Mouse (Mus musculus) neural tube, embryonic 10.5 days (tissue): Measurements from ENCODE around the gene Gm45337.
A peak's percentile ranks its signal among the peaks of the same experiment; 100 is the strongest.
"Not testable (repeated sequence)": the region's sequence is repeated elsewhere in the genome, so short reads cannot be mapped to it uniquely, and the experiment has no call there.

ENCODE experiments used
- DNase-seq: peaks from one replicate; pipeline ENCODE4 v3.0.0-alpha.2; 2017; ENCODE audit warnings: low spot score; ENCODE audit errors: extremely low spot score

Gm45337 gene

GRCm38 (mm10) chr7:142144507-142144906 lies at the start of gene Gm45337:
Gene Gm45337 (minus strand): TSS chr7:142144607.
- no peak for DNase-seq

DNA sequence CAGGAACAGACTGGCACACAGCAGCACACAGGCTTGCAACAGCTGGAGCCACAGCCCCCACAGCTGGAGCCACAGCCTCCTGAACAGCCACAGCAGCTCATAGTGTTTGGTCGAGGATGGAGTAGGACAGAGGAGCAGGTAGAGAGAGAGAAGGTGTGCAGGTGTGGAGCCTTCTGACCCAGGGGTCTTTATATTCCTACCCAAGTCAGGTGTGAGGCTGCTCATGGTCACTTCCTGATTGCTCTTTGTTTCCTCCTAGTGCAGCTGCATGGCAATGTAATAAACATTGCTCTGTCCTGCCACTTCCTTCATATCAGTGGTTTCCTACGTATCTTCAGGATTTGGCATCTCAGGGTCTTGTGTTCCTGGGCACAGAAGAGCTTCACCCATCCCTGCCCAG lies 45.9 kb upstream of the Gm45337 start, which contains the start of gene Gm10153:
Gm10153 (minus strand) TSS at position 101 of the 400 bp plus-strand sequence.
- DNase-seq: no peak

DNA sequence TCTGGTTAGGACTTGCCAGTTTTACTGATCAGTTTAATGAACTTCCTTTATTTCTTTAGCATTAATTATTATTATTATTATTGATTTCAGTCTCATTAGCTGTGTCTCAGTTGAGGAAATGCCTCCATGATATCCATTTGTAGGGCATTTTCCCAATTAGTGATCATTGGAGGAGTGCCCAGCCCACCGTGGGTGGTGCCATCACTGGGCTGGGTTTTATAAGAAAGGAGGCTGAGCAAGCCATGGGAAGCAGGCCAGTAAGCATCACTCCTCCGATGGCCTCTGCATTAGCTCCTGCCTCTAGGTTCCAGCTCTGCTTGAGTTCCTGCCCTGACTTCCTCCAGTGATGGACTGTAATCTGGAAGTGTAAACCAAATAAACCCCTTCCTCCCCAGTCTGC lies 43.7 kb upstream of the Gm45337 start:
- no peak for DNase-seq

DNA sequence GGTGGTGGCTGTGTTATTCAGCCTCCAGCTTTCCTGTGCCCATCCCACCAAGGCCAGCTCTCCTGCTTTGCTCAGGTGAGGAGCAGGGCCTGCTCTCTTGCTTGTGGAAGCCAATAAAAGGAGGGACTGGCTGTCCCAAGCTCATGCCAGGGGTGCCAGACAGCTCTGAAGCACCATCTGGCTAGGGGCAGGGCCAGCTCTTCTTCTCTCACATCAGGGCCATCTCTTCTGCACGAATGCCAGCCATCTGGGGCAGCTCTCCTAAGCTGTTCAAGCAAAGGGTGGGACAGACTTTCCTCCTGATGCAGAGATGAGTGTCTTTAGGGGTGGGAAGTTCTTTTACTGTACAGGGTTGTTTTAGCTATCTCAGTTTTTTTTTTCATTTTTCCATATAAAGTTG lies 36.6 kb upstream of the Gm45337 start:
- DNase-seq: no peak

- DNase-seq: no peak
Observed at GRCm38 (mm10) chr7:142178685-142179084, 34.3 kb upstream of the Gm45337 start.

- not testable (repeated sequence) for DNase-seq
Observed at GRCm38 (mm10) chr7:142175905-142176304, 31.5 kb upstream of the Gm45337 start, which contains the start of gene Krtap5-2. Gene Krtap5-2 (minus strand): TSS chr7:142176005.

GRCm38 (mm10) chr7:142169836-142170235 lies 25.4 kb upstream of the Gm45337 start:
- DNase-seq: no peak

DNA sequence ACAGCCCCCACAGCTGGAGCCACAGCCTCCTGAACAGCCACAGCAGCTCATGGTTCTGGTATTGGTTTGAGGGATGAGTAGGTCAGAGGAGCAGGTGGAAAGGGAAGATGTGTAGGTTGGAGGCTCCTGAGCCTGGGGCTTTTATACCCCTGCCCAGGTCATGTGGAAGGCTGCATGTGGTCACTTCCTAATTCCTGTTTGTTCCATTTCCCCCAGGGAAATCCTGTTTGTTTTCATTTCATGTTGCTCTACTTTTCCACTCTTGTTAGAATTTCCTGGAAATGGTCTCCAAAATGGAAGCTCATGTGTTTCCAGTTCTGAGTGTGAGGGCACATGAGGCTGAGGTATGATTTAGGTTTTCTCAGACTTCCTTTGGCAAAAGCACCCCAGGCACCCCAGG lies 21.2 kb upstream of the Gm45337 start, which contains the start of gene Gm4553:
Gm4553 (minus strand) TSS at position 101 of the 400 bp plus-strand sequence.
- DNase-seq: not testable (repeated sequence)

- no peak for DNase-seq
Observed at GRCm38 (mm10) chr7:142159366-142159765, 15.0 kb upstream of the Gm45337 start.

DNA sequence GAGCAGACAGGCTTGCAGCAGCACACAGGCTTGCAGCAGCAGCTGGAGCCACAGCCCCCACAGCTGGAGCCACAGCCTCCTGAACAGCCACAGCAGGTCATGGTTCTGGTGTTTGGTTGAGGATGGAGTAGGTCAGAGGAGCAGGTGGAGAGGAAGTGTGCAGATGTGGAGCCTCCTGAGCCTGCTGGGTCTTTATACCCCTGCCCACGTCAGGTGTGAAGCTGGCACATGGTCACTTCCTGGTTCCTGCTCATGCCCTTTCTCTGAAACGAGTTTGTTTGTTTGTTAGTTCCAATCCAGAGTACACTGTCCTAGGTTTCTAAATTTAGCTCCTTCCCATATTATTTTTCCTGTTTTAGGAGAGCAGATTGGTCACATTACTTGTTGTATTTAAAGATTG lies 12.6 kb upstream of the Gm45337 start, which contains the start of gene Gm29735:
Gm29735 (minus strand) TSS at position 101 of the 400 bp plus-strand sequence.
- not testable (repeated sequence) for DNase-seq

DNA sequence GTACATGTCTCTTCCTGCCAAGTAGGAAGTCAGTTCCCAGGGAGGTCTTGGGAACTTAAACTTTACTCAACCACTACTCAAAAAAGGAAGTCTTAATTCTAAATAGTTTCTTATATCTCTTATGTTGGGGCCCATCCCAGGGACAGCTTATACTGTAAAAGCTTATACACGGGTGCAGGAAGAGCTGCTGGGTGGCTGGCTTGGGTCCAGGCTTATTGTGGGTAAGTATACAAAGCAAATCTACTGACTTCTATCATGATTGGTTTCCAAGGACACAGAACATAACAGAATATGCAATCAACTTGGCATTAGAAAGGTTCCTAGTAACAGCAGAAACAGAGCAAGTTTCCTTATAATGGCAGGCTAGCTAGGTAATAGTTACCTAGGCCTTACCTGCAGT lies 10.9 kb upstream of the Gm45337 start:
- no peak for DNase-seq

DNA sequence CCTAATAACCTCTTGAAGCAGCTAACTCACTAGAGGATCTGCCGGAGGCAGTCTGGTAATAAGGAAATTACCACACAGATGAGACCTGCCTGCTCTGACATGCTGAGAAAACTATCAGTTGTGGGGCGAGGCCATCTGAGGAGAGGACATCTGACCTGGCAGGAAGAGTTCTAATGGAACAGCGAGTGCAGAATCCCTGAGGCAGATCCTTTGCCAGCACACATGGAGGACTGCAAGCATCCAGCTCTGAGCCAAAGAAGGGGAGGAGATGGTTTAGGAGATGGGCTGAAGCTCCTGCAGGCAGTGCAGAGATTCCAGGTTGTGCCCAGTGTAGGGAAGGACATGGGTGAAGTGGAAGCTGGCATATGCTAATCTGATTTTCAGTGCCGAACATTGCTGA lies 7.8 kb upstream of the Gm45337 start:
- DNase-seq: no peak

- DNase-seq: no peak
Observed at GRCm38 (mm10) chr7:142148633-142149032, 4.2 kb upstream of the Gm45337 start.

DNA sequence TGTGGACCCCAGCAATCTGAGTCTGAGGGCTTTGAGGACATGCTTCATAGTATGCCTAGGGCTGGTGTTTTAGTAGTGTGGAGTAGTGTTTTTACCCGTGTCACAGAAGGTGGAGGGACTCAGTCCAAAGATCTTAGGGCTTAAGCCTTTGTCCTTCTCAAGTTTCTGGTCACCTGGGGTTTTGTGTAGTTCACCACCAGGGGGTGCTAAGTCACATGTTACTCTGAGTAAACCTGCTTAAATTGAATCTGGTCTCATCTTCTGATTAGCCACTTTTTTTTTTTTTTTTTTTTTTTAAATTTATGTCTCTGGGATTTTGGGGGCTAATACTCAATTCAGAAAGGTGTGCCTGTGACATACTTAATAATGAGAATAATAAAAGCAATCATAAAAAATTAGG lies 1.6 kb upstream of the Gm45337 start:
- peak; percentile 35 for DNase-seq

DNA sequence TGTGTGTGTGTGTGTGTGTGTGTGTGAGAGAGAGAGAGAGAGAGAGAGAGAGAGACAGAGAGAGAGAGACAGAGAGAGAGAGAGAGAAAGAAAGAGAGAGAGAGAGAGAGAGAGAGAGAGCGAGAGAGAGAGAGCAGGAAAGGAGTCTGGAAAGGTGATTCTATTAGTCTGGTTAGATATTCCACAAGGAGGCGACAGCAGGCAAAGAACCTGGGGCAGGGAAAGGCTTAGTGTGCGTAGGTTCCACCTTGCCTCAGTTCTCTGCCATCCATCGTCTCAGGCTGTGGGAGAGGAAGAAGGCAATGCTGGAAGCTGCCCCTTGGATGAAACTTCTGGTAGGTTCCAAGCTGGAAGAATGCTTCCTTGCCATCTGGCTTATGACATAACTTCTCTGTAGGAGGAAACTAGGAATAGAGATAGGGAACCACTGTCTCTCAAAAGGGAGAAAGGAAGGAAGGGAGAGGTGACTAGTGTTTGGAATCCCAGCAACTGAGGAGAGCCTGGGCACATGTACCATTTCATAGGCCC lies 1.1 kb upstream of the Gm45337 start:
- DNase-seq: no peak

DNA sequence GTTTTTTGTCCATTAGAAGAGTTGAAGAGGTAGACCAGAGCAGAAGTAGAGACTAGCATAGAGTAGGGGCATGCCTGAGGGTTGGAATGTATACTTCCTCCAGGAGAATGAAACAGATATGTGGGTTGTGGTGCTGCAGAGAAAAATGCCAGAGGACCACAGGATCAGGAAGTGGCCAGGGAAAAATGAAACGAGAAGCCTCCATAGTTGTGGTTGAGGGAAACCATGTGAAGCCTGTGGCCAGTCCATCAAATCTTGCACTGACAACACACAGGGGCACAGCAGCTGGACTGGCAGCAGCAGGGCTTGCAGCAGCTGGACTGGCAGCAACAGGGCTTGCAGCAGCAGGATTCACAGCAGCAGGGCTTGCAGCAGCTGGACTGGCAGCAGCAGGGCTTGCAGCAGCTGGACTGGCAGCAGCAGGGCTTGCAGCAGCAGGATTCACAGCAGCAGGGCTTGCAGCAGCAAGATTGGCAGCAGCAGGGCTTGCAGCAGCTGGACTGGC lies 849 bp downstream of the Gm45337 start:
- DNase-seq: not testable (repeated sequence)

- no peak for DNase-seq
Observed at GRCm38 (mm10) chr7:142140696-142141095, 3.7 kb downstream of the Gm45337 start.

DNA sequence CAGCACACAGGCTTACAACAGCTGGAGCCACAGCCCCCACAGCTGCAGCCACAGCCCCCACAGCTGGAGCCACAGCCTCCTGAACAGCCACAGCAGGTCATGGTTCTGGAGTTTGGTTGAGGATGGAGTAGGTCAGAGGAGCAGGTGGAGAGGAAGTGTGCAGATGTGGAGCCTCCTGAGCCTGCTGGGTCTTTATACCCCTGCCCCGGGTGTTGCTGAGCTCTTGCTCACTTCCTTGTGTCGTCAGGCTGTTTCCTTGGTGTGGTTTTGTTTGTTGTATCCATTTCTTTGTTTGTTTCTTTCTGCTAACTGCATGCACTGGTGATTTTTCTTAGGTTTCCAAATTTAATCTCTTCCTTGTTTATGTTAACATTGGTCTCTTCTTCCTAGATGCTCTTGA lies 8.5 kb downstream of the Gm45337 start, which contains the start of gene Gm39115:
Gm39115 (minus strand) TSS at position 101 of the 400 bp plus-strand sequence.
- not testable (repeated sequence) for DNase-seq

DNA sequence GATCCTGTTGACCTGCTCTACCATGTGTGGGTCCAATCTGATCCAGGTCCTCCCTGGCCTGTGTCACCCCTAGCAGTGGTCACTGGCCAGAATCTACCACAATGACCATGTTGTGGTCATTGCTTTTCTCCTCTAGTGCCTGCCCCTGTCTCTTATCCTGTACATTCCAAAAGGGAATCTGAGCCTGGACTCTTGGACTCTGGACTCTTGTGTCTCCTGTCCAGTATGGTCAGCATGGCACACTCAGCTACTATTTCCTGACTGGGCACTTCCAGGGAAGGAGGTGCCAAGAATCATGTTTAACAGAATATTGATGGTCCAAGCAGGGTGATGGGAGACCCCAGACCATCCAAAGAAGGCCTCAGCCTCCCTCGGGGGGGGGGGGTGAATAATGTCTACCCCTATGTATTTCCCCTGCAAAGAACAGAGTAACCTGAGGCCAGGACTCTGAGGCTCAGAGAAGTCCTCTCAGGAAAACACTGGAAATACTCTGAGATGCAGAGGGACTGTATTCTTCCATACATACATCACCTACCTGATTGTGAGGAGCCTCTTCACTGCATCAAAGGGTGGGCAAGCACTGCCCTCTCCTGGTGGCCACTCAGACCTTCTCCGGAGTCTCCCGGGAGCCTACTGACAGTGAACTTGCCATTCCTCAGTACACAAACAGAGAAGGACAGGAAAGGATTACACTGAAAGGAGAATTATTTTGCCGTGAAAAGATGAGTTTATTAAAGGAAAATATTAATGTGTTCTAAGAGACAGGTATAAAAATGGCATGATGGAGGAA lies 10.0 kb downstream of the Gm45337 start:
- DNase-seq: no peak

- DNase-seq: no peak
Observed at GRCm38 (mm10) chr7:142128843-142129242, 15.6 kb downstream of the Gm45337 start.

DNA sequence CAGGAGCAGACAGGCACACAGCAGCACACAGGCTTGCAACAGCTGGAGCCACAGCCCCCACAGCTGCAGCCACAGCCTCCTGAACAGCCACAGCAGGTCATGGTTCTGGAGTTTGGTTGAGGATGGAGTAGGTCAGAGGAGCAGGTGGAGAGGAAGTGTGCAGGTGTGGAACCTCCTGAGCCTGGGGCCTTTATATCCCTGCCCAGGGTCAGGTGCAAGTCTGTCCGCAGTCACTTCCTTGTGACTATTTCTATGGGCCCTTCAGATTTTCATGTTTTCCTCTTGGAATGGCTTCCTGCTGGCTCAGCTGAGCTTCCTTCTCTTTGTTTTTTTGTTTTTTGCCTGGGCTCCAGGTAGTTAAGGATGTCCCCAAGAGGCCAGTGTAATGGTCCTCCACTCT lies 23.8 kb downstream of the Gm45337 start, which contains the start of gene Gm45618:
Gm45618 (minus strand) TSS at position 101 of the 400 bp plus-strand sequence.
- not testable (repeated sequence) for DNase-seq

DNA sequence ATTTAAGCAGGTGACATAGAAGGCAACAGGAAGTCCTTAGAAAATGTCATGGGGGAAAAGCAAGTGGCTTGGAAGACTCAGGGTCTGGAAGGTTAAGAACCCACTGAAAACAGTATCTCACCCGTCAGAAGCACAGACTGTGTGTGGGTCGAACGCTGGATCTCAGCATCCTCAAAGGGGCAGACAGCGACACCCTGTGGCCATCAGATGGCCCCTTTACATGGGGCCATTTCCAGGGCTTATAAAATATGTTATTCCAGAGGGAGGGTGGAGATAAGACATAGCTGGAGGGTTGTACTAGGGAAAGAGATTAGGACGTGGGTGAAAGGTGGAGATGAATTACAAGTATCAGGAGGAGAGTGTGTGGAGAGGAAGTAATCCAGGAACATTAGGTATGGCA lies 24.8 kb downstream of the Gm45337 start:
- no peak for DNase-seq
